Mouse (Mus musculus): ENCODE measurements at regions not wholly inside any gene's neighbourhood (a gene's known extent, or its start where the extent isn't known, plus 50 kb on each side); places are given as distances from the start of the nearest gene placed in this dataset.
A peak's percentile ranks its signal among the peaks of the same experiment; 100 is the strongest.
"Not testable (repeated sequence)": the region's sequence is repeated elsewhere in the genome, so short reads cannot be mapped to it uniquely, and the experiment has no call there.

- DNase-seq (ENCODE audit: low spot score) = no peak
These were observed 114.9 kb upstream of the Lemd2 start for GRCm38 (mm10) chr17:27318969-27319695.

DNA sequence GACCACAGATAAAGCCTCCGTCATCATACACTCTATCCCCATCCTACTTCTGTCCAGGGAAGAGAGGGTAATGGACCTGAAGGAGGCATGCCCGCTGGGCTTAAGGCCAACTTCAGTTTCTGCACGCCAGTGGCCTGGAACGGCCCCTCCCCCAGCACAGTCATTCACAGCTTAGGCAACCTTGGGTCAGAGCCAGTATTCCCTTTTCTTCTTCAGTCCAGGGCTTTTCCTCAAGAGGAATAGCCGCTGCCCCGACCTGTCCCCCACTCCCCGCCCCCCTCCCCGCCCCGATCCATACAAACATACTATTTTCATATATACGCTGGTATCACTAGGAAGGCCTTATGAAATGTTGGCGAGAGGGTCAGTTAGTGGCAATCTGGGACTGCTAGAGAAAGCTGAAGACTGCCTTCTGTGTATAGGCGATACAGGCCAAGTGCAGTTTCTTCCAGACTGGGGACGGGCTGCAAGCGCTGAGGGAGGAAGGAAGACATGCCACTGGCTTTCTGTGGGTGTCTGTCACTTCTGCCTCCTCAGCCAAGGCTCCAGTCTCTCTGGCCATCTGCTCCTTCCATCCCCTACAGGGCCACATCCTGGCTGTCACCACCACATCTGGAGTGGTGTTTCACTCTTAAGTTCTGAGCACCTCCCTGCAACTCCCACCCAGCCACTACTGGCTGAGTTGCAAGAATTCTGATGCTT, 113.5 kb upstream of the Lemd2 start:
- DNase-seq (ENCODE audit: low spot score) = peak; percentile 66

DNA sequence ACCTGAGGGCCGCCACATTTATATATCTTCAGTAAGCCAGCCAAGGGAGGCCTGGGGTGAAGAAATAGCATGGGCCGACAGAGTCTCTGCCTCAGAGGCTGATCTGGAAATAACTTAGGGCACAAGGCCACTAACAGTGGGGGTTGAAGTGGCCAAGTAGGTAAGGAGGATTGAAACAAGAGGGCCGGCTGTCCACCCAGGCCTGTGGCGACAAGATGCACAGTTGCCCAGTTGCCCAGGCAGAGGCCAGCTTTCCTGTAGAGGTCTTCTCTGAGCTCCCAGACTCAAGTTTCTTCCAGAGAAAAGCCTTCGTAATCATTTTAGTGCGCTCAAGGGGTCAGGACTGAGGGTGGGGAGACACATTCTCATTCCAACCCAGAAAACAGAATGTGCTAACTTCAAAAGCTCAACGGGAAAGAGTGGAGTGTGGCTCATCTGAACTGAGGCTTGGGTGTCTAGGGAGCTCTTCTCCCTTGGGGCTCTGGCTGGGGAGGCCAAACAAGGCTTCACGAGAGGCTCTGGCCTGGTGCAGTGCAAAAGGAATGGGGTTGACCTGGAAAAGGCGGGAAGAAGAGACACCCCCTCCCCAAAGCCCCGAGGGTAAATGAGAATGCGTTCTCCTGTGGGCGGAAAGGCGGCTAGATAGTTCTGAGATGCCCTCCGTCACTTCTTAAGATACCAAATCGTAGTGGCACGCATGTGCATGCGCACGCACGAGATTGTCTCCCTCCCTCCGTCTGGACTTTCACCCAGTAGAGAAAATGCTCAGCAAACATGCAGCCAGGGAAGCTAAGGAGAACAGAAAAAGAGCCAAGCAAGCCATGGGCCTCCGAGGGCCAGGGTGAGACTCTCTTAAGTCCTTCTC, 112.7 kb upstream of the Lemd2 start:
- no peak for DNase-seq (ENCODE audit: low spot score)

GRCm38 (mm10) chr17:27315947-27316628, 111.8 kb upstream of the Lemd2 start:
- DNase-seq (ENCODE audit: low spot score) = no peak

DNA sequence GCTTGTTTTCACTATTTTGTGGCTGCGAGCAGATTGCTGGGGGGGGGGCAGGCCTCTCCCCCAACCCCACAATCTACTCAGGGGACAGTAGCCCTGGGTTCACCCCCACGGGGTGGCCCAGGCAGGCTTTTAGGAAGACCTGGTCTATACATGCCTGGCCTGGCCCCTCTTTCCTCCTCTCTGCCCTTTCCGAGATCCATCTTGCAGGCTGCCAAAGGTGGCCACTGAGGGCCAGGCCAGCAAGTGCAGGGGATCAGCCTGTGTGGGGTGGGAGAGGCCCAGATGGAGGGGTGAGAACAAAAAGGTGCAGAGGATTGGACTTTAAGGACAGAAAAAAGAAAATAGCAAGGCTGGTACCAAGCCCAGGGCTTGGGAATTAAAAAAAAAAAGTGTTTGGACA, 111.2 kb upstream of the Lemd2 start:
- no peak for DNase-seq (ENCODE audit: low spot score)

- DNase-seq (ENCODE audit: low spot score) = no peak
These were observed 110.6 kb upstream of the Lemd2 start for GRCm38 (mm10) chr17:27314821-27315392.

GRCm38 (mm10) chr17:27308933-27309332, 104.7 kb upstream of the Lemd2 start:
- no peak for DNase-seq (ENCODE audit: low spot score)

DNA sequence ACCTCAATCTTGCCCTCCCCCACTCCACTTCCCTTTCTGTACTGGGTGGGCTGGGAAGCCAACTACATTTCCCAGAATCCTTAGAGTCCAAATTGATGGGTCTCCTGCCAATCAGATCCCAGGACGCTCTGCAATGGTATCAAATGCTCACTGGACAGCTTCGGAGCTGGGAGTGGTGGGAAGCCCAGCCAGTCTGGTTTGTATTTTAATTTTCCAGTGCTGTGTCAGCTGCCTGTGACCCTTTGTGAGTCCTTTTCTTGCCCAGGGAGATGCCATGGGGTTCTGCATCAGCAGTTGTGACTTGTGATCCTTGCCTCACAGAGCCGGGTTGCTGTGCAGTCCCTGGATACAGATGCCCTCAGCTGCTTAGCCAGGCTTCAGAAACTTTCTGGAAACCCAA, 100.6 kb upstream of the Lemd2 start:
- no peak for DNase-seq (ENCODE audit: low spot score)

DNA sequence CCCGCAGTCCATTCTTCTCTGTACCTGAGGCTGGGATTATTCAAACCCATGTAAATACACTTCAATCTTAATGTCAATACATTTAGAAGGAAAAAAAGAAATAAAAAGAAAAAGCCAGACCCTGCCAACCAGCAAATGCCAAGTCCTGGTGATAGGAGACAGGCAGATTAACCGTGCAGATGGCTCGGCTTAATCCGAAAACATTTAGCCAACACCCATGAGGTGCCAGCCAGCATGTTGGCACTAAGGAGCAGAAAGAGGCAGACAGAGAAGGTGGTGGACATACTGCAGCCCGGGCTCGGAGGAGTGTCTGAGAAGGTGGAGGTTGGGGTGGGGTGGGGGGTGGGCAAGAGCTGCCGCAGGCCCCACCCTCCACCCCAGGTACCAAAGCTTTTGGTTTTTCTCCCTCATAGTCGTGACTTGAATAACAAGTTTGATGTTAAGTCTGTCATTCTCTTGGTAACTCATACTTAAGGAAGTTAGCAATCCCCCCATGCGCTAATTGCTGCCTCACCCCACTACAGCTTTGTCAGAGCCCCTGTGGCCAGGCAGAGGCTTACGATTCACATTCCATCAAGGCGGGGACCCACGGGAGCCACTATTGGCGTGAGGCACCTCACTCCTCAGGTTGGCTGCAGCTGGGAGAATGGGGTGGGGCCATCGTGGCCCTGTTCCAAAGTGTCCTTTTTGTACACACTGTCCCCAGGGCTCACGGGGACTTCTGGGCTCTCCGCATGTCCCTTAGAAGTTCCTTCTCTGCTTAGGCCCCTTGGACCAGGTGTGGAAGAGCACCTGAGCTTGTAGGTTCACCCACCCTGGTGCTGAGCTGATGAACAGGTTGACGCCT, 99.6 kb upstream of the Lemd2 start:
- DNase-seq (ENCODE audit: low spot score) = no peak

GRCm38 (mm10) chr17:27303061-27303460, 98.8 kb upstream of the Lemd2 start:
- DNase-seq (ENCODE audit: low spot score) = no peak

GRCm38 (mm10) chr17:27301376-27301775, 97.1 kb upstream of the Lemd2 start:
- no peak for DNase-seq (ENCODE audit: low spot score)

DNA sequence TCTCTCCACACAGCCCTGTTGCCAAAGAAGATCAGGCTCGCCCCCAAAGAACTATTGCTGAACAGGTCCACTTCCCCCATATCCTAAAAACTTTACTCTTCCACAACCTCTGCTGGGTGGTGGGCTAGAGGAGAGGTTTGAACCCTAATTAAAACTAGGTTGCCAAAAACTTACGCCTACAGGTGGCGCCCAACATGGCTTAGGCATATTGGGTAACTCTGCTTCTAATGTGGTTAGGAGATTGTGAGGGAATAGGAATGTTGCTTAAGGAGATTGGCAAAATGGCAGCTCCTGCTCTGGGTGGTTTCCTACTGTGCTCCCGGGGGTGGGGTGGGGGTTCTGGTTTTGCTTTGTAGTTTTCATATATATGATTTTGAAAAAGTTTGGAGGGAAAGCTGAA, 95.0 kb upstream of the Lemd2 start:
- no peak for DNase-seq (ENCODE audit: low spot score)

- no peak for DNase-seq (ENCODE audit: low spot score)
These were observed 94.1 kb upstream of the Lemd2 start for GRCm38 (mm10) chr17:27298351-27298750.

GRCm38 (mm10) chr17:27296156-27296555, 91.9 kb upstream of the Lemd2 start:
- DNase-seq (ENCODE audit: low spot score) = no peak

DNA sequence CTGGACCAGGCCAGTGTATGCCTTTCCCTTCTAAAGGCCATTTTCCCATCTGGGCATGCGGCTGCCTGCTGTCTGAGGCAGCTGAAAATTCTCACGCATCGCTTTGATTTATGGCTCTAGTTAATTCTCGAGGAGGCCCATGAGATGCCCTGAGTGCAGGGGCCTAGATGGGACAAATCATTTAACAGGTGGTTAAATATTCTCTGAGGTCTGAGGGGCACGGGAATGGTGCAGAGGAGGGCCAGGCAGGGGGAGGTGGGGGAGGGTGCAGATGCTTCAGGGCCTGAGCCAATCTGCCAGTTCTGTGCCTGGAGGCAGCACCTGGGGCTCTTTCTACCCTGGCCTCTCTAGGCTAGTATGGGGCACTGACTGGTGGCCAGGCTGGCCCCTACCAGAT, 89.9 kb upstream of the Lemd2 start:
- no peak for DNase-seq (ENCODE audit: low spot score)

- DNase-seq (ENCODE audit: low spot score) = no peak
These were observed 89.4 kb upstream of the Lemd2 start for GRCm38 (mm10) chr17:27293586-27294207.

DNA sequence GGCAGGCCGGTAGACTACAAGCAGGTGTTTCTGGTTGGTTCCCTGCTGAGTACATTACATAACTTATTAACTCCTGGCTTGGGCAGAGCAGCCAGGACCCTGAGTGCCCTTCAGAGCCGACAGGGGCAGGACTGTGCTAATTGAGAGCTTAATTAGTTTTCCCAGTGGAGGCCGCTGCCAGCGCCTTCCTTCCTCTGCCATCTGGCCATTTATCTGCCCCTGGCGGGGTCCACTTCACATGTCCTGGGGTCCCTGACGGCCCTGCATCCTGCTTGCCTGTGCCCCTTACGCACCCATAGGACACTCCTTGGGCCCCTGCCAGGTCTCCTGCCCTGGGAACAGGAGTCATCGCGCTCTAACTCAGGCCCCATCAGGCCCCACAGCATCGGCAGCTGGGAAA, 87.4 kb upstream of the Lemd2 start:
- DNase-seq (ENCODE audit: low spot score) = no peak

- DNase-seq (ENCODE audit: low spot score) = no peak
These were observed 86.9 kb upstream of the Lemd2 start for GRCm38 (mm10) chr17:27291176-27291575.

GRCm38 (mm10) chr17:27290311-27290710, 86.0 kb upstream of the Lemd2 start:
- no peak for DNase-seq (ENCODE audit: low spot score)

DNA sequence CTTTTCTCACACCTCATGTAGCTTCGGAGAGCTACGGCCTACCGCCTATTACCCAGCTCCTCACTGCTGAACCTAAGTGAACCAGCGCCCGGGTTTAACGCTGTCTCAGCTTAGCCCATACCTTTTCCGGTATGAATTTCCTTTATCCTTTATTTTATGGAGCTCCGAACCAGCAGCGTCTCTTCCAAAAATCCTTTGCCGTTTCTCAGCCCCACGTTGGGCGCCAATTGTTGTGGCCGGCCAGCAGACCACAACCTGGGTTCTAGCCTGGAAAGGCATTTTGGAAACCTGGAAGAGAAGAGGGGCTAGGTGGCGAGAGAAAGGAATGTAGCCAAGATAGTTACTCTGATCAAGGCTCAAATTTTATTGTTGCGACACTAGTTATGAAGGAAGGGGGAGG, 85.5 kb upstream of the Lemd2 start:
- not testable (repeated sequence) for DNase-seq (ENCODE audit: low spot score)
